In the genomic region with DNA sequence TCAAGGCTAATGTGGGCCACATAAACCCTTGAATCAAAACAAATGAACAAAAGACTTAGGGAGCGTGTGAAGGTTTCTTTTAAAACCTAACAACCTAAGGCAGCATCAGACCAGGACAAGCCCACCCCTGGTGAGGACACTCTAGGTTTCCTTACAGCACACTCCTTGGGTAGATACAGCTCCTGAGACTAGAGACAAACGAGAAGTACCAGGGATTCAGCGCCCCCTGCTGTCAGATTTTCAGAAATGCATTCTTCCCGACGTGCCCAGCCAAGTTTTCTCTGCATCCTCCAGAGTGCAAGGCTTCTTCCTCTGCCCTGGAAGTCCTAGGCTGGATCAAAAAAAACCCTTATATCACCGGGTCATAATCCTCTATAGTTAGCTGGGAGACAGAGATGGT, we compare ENCODE assay signal across 9 mouse cellular contexts. TPM values are rescaled to one million over a fixed set of nuclear protein-coding genes. Genes with fewer than 3 reads are reported as not detected.
DNase-seq lines count a peak whose midpoint lies in the region; ATAC-seq and TF ChIP-seq lines count a peak whose summit lies in the region.
"Had no signal": no experiment of that assay in that cellular context is flagged by ENCODE, and none has a peak within 500 bp of the region (broad histone marks: within the 10 kb centered on the region; RNA-seq: fewer than 3 reads in every experiment).

No protein-coding gene starts in this region.

- intact Hi-C loops in gastrocnemius, postnatal 14 days (cut with DNase I; ENCODE audit: low total_unique reads): loop anchor here (5.0 kb wide), 2 partner anchors 50 to 220 kb away; no protein-coding TSS in a partner anchor

- no peak for TF ChIP-seq POLR2A in MEL (IDR thresholded peaks at IDR 0.05; ENCODE audit: control insufficient read depth in 1 of 2, insufficient read depth in 1 of 2, low read depth in 1 of 2, low read length in 2 of 2, poor library complexity in 1 of 2)

- TF ChIP-seq CTCF in MEL (IDR thresholded peaks at IDR 0.05 in 2 of 3, conservative IDR thresholded peaks at IDR 0.05 in 1 of 3; ENCODE audit: control insufficient read depth in 1 of 3, insufficient read depth in 1 of 3, low read depth in 2 of 3, low read length in 3 of 3, poor library complexity in 1 of 3, severe bottlenecking in 1 of 3): peak; percentile 75 to 90 (median 76)

- no peaks in the 10 kb centered on the region for H3K79me2 ChIP-seq in MEL (ENCODE audit: control insufficient read depth, insufficient read depth, low read length, poor library complexity)

- ATAC-seq in kidney, embryonic 16.5 days (ENCODE audit: low FRiP score, low TSS enrichment): no peak
- ATAC-seq in midbrain, embryonic 15.5 days (replicated peaks): 0 out of 2 replicates have a peak, but pooled peaks have one; percentile 48

- H3K9me3 ChIP-seq in kidney, embryonic 16.5 days (ENCODE audit: low read length): 0 out of 2 replicates have a peak, but pooled peaks cover 4% of the 10 kb centered on the region
- no peaks in the 10 kb centered on the region for H3K9me3 ChIP-seq in MEL (replicated peaks; ENCODE audit: insufficient read depth, low read length)
- no peaks in the 10 kb centered on the region for H3K9me3 ChIP-seq in midbrain, embryonic 15.5 days

- H3K27me3 ChIP-seq in kidney, embryonic 16.5 days (ENCODE audit: insufficient read depth, low read length): peaks cover 97% of the 10 kb centered on the region
- H3K27me3 ChIP-seq in MEL (ENCODE audit: control insufficient read depth in 1 of 2, insufficient read depth in 2 of 2, low read length in 2 of 2): peaks cover 0 to 1% of the 10 kb centered on the region in 2 experiments; a peak in 1 of 4 replicates
- H3K27me3 ChIP-seq in midbrain, embryonic 15.5 days (replicated peaks): peaks cover 60% of the 10 kb centered on the region

- peak; percentile 84 for TF ChIP-seq RAD21 in MEL (IDR thresholded peaks at IDR 0.05; ENCODE audit: low read depth, low read length)

- no peak overlapping the region for H3K9ac ChIP-seq in kidney, embryonic 16.5 days (replicated peaks; ENCODE audit: low read length)
- no peak overlapping the region for H3K9ac ChIP-seq in MEL (ENCODE audit: control insufficient read depth, low read depth, low read length, poor library complexity, severe bottlenecking)
- H3K9ac ChIP-seq in midbrain, embryonic 15.5 days: no peak overlapping the region

- H3K4me3 ChIP-seq in kidney, embryonic 16.5 days (ENCODE audit: low read length): no peak overlapping the region
- H3K4me3 ChIP-seq in MEL (ENCODE audit: control insufficient read depth in 1 of 2, insufficient read depth in 1 of 2, low read depth in 2 of 2, low read length in 2 of 2): no peak overlapping the region
- no peak overlapping the region for H3K4me3 ChIP-seq in midbrain, embryonic 15.5 days
- H3K4me3 ChIP-seq: erythroblast, embryonic 14.5 days had no signal

- no peak overlapping the region for H3K27ac ChIP-seq in kidney, embryonic 16.5 days (ENCODE audit: low read length)
- H3K27ac ChIP-seq in MEL (ENCODE audit: control insufficient read depth, low read depth, low read length): no peak overlapping the region
- no peak overlapping the region for H3K27ac ChIP-seq in midbrain, embryonic 15.5 days

- H3K4me2 ChIP-seq in kidney, embryonic 16.5 days (replicated peaks; ENCODE audit: low read depth, low read length): no peak overlapping the region
- no peak overlapping the region for H3K4me2 ChIP-seq in midbrain, embryonic 15.5 days

- 15% methylated on average over 6 of the region's 6 CpGs for WGBS in kidney, embryonic 16.5 days
- 13% methylated on average over 6 of the region's 6 CpGs for WGBS in midbrain, embryonic 15.5 days

- TF ChIP-seq EP300 in MEL (IDR thresholded peaks at IDR 0.05; ENCODE audit: low read depth in 1 of 2, low read length in 2 of 2): no peak

- peak; percentile 70 for DNase-seq in kidney, adult 18-20 months
- DNase-seq in MEL (ENCODE audit: low read depth, low spot score): peak; percentile 70
- DNase-seq in cerebellum, adult 9-10 months: peak; percentile 44
- DNase-seq in gastrocnemius, postnatal 14 days: peak; percentile 40
- DNase-seq in left cerebral cortex, adult 18-20 months (ENCODE audit: low spot score in 2 of 2): peak; percentile 70 to 77
- peak; percentile 31 for DNase-seq in testis, postnatal 14 days (ENCODE audit: low spot score)

- H3K36me3 ChIP-seq in kidney, embryonic 16.5 days (ENCODE audit: insufficient read depth, low read length): no peaks in the 10 kb centered on the region
- no peaks in the 10 kb centered on the region for H3K36me3 ChIP-seq in MEL (ENCODE audit: control insufficient read depth in 1 of 2, insufficient read depth in 2 of 2, low read length in 2 of 2)
- no peaks in the 10 kb centered on the region for H3K36me3 ChIP-seq in midbrain, embryonic 15.5 days (replicated peaks)

- H3K4me1 ChIP-seq in kidney, embryonic 16.5 days (ENCODE audit: insufficient read depth, low read length): no peaks in the 10 kb centered on the region
- H3K4me1 ChIP-seq in MEL (ENCODE audit: control insufficient read depth in 1 of 2, insufficient read depth in 2 of 2, low read length in 2 of 2): no peaks in the 10 kb centered on the region
- H3K4me1 ChIP-seq in midbrain, embryonic 15.5 days: peaks cover 9% of the 10 kb centered on the region

TF ChIP-seq in MEL, 35 proteins besides CTCF, POLR2A, EP300 and RAD21:
- TF ChIP-seq CHD2 (IDR thresholded peaks at IDR 0.05; ENCODE audit: low read length) (no peak), SMC3 (IDR thresholded peaks at IDR 0.05; ENCODE audit: low read depth, low read length) (peak; percentile 93), ZC3H11A (IDR thresholded peaks at IDR 0.05; ENCODE audit: low read depth, low read length) (peak; percentile 73)
TF ChIP-seq in MEL: peak in this region for 2.

RNA-seq across cellular contexts. Expression of gene Dmbx1, which starts 13.0 kb away (rescaled TPM):
- not detected in 2 replicates for polyA plus RNA-seq in kidney, embryonic 16.5 days (2015; fragmentation: Nextera tagmentation; extraction: Ambion mirVana)
- total RNA-seq in MEL (2012; rRNA removed): 0.16 and 0.19 TPM in 2 replicates
- polyA plus RNA-seq in MEL (2012; ENCODE audit: insufficient read depth in 1 of 2, insufficient read length in 2 of 2, low read depth in 1 of 2, low replicate concordance in 2 of 2, missing spikeins in 1 of 2): 1 to 10 TPM in 1 of 2 experiments, not detected in 1; 2.3 TPM
- total RNA-seq in gastrocnemius, postnatal 14 days (2021): not detected
- not detected for total RNA-seq in left cerebral cortex, adult 18-20 months (2021)
- polyA plus RNA-seq in midbrain, embryonic 15.5 days (2015; fragmentation: Nextera tagmentation; extraction: Ambion mirVana): 10.9 and 12.7 TPM in 2 replicates
- polyA plus RNA-seq: erythroblast, embryonic 14.5 days had no signal
